Mouse (Mus musculus): ENCODE results near the gene Braf.

DNA sequence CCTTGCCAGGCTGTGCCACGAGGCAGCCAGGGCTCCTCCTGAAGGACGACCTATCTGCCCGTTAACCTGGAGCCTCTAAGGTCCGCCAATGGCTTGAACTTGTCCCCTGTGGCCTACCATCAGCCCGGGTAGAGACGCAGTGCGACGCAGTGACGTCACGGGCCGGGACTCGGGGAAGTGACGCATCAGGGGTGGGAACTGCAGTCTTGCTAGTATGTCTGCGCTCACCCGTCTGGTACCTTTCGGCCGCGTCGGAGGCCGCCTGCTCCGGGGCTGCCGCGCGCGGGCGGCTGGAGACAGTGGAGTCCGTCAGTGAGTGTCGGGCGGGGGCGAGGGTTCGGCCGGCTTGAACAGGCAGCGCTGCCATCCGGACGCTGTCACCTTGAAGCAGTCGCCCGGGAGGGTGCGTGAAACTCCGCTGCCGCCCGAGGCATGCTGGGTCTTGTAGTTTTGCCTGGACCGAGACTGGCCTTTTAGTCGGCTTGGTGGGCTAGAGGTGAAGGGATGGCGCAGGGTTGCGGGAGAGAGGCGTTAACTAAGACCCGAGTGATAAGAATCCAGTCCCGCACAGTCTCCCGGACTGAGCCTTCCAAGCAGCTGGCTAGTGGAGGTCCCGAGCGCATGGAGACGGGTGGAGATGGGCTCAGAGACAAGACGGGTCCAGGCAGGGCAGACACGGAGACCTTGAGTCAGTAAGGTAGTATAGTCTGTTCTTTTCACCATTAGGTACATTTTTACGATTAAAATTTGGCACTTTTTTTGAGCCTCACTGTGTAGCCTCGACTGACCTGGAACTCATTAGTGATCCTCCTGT, 132.7 kb downstream of the Braf start, which contains the start of gene Ndufb2:
- TF ChIP-seq CTCF (IDR thresholded peaks at IDR 0.05; ENCODE audit: low read depth) (no peak; the same call in 1 of the 2 replicates), EP300 (optimal IDR thresholded peaks at IDR 0.05) (no peak)
